11 mouse cellular contexts compared by ENCODE assay signal in genomic region chr10:88622624-88623023, GRCm38 (mm10). TPM values are rescaled to one million over a fixed set of nuclear protein-coding genes. Genes with fewer than 3 reads are reported as not detected.
DNase-seq lines count a peak whose midpoint lies in the region.
"Had no signal": no experiment of that assay in that cellular context is flagged by ENCODE, and none has a peak within 500 bp of the region (broad histone marks: within the 10 kb centered on the region; RNA-seq: fewer than 3 reads in every experiment).

No protein-coding gene starts in this region.

- peak; percentile 95 for DNase-seq in heart, adult 11 months
- DNase-seq in heart, postnatal 25 days (ENCODE audit: low spot score) = no peak
- DNase-seq in right cerebral cortex, adult 18-20 months = peak; percentile 14
- DNase-seq in right cerebral cortex, postnatal 25 days = no peak
- peak; percentile 31 to 54 for DNase-seq in heart, postnatal 10 days
- DNase-seq in cerebellum, adult 11-12 months = no peak
- no peak for DNase-seq in adrenal gland, postnatal 14 days
- no peak for DNase-seq in layer of hippocampus, adult 18-20 months (ENCODE audit: low spot score in 2 of 2)
- DNase-seq: adrenal gland, postnatal 25 days; cerebellum, adult 9-11 months; layer of hippocampus, adult 9-11 months had no signal

- intact Hi-C loops in heart, postnatal 25 days (cut with DNase I) = no loop called here
- intact Hi-C loops in heart, postnatal 10 days (cut with DNase I) = loop anchor here (5.0 kb wide), 1 partner anchor 110 kb away; no protein-coding TSS in a partner anchor

RNA-seq across cellular contexts. Expression of gene Mybpc1, which starts 17.7 kb away (rescaled TPM):
- total RNA-seq in heart, postnatal 25 days (2021) = under 1 TPM; 0.34 to 0.64 TPM
- under 1 TPM; 0.15 to 0.38 TPM for total RNA-seq in heart, postnatal 10 days (2021)
- 0.68 and 0.96 TPM in 2 replicates for total RNA-seq in adrenal gland, postnatal 14 days (2021)
- 1 to 10 TPM; 2.0 to 2.8 TPM for total RNA-seq in layer of hippocampus, adult 18-20 months (2021)

Comparison
In these comparisons a context has a peak if more than half of its experiments do, and no peak if none do; other contexts are left out.
1. DNase-seq: peak in heart, adult 11 months (single experiment), right cerebral cortex, adult 18-20 months (single experiment) and heart, postnatal 10 days (2 of 2); none in heart, postnatal 25 days (single experiment), right cerebral cortex, postnatal 25 days (single experiment), cerebellum, adult 11-12 months (single experiment), adrenal gland, postnatal 14 days (single experiment) and layer of hippocampus, adult 18-20 months (0 of 2).